Mouse (Mus musculus) liver, embryonic 14.5 days (tissue): Measurements from ENCODE around the gene Fscn3.

Experiments used
- CTCF ChIP-seq: IDR thresholded peaks from 2 replicates; pipeline ENCODE4 v1.5.1; 2016; ENCODE audit warnings: antibody characterized with exemption, low read depth, control low read depth
- EP300 ChIP-seq: IDR thresholded peaks from 2 replicates; pipeline ENCODE4 v1.6.1; 2016; ENCODE audit warnings: antibody characterized with exemption, low read depth

DNA sequence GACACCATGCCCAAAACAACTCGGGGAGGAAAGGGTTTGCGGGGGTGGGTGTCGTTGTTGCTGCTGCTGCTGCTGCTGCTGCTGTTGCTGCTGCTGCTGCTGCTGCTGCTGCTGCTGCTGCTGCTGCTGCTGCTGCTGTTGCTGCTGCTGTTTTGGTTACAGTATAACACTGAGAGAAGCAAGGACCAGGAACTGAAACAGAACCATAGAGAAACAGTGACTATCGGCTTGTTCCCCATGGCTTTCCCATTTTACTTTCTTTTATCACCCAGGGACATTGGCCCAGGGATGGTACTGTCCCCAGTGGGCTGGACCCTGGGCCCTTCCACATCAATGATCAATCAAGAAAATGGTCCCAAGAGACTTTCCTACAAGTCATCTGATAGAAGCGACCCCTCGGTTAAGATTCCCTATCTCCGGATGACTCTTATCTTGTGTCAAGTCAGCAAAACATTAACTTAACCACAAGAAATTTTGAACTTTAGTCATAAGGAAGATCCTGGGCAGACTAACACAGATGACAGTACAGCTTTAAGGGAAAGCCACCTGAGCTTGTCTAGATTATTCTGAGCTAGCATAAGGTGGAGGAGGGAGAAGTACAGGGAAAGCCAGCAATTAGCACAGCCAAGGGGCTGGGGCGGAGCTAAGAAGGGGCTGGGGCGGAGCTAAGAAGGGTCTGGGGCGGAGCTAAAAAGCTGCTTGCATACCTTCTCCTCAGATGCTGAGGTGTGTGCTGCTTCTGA is 3.4 kb downstream of the Fscn3 start:
- TF ChIP-seq CTCF (no peak), EP300 (no peak)
